Mouse (Mus musculus) embryonic facial prominence, embryonic 10.5 days (tissue): Measurements from ENCODE around the gene Sytl4. TPM values are rescaled to one million over a fixed set of nuclear protein-coding genes. Genes with fewer than 3 reads are reported as not detected.

Source experiments
- DNase-seq: peaks from one replicate; pipeline ENCODE4 v3.0.0-alpha.2; 2017; ENCODE audit warnings: low spot score
- H3K27ac ChIP-seq: fragments of 300-500 bp; sonication (generic); replicated peaks from 2 replicates; pipeline ENCODE4 v1.5.1; 2016; ENCODE audit warnings: mild to moderate bottlenecking
- H3K27me3 ChIP-seq: fragments of 300-500 bp; sonication (generic); replicated peaks from 2 replicates; pipeline ENCODE4 v1.6.1; 2016; ENCODE audit warnings: low read depth, mild to moderate bottlenecking; ENCODE audit not compliant: poor library complexity, severe bottlenecking
- H3K36me3 ChIP-seq: fragments of 300-500 bp; sonication (generic); replicated peaks from 2 replicates; pipeline ENCODE4 v1.6.1; 2016; ENCODE audit warnings: mild to moderate bottlenecking, moderate library complexity
- H3K4me1 ChIP-seq: fragments of 300-500 bp; sonication (generic); 2 replicates; pipeline ENCODE4 v1.6.1; 2016
- H3K4me3 ChIP-seq: fragments of 300-500 bp; sonication (generic); 2 replicates; pipeline ENCODE4 v1.5.1; 2016; ENCODE audit warnings: mild to moderate bottlenecking, moderate library complexity
- H3K9me3 ChIP-seq: fragments of 300-500 bp; sonication (generic); 2 replicates; pipeline ENCODE4 v1.6.1; 2016; ENCODE audit warnings: mild to moderate bottlenecking
- WGBS: fragments of 180-500 bp; shearing (Covaris S2); methylation state at CpG from one replicate; pipeline ENCODE4 v1.1.7; 2016; 5-methylcytosine and 5-hydroxymethylcytosine counted together
- polyA plus RNA-seq: library from polyadenylated mRNA; unstranded; fragments of >200 nt; fragmentation: Nextera tagmentation; extraction: Ambion mirVana; gene quantifications from 2 replicates; pipeline ENCODE4 v1.2.1, GENCODE M21; 2016

Sytl4 gene
- 1.6 and 1.7 TPM in 2 replicates for polyA plus RNA-seq

DNA sequence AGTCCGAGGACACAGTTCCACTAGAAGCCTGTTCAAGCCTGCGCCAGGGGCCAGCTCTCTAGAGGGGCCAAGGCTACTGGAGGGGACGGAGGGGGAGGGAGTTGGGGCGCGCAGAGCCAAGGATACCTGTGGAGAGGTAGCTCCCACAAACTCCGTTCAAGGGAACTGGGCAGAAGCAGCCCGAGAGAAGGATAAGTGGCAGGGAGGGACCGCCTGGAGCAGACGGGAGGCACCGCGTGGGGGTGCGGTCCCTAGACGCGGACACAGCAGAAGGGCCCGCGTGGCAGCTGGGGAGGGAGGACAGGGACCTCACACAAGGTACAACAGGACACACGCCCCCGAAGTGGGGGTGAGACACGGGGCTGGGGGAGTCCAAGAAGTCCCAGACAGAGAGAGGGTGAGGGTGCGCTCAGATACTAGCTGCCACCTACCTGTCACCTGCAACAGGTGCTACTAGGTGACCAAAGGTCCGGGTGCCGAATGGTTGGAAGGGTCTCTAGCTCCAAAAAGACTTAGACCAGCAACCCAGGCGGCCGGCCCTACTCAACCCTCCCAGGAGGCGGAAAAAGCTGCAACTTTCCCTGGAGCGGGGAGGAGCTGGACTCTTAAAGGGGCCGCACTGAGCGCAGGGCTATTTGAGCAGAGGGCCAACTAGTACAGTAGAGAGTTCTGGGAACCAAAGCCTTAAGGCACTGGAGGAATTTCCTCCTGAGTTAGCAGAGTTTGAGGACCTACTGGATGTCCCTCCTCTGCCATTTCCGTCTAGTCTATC, at the start of gene Sytl4:
Gene Sytl4 (minus strand): TSS at position 582 of the 772 bp plus-strand sequence.
- H3K9me3 ChIP-seq = no peaks in the 10 kb centered on the region
- H3K27me3 ChIP-seq = peaks cover 86% of the 10 kb centered on the region
- H3K27ac ChIP-seq = no peak within 1 kb of the TSS
- H3K4me3 ChIP-seq = peak within 1 kb of the TSS; percentile 59
- no peaks in the 10 kb centered on the region for H3K36me3 ChIP-seq
- 22% methylated on average over 29 of the region's 29 CpGs for WGBS
- no peaks in the 10 kb centered on the region for H3K4me1 ChIP-seq
- DNase-seq = peak; percentile 46

DNA sequence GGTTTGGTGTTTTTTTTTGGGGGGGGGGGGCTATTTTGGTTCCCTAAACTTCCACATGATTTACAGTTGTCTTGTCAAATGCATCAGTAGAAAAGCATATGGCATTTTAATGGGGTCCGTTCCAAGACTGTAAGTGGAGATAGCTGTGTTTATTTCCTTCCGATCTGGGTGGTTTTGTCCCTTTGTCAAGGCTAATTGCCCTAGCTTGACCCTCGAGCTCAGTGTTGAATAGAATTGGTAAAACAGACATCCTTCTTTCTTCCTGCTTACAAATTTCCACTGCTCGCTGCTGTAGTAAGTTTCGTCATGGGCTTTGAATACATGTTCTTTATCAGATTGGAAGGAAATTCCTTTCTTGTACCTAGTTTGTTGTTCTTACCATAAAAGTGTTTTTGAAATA, 39.1 kb upstream of the Sytl4 start:
- H3K36me3 ChIP-seq = no peaks in the 10 kb centered on the region
- WGBS = 51% methylated on average over 5 of the region's 5 CpGs
- DNase-seq = no peak

GRCm38 (mm10) chrX:134019005-134019404, 37.4 kb upstream of the Sytl4 start:
- no peaks in the 10 kb centered on the region for H3K9me3 ChIP-seq
- no peaks in the 10 kb centered on the region for H3K36me3 ChIP-seq
- no peak overlapping the region for H3K4me3 ChIP-seq
- no peak overlapping the region for H3K27ac ChIP-seq
- peaks cover 2% of the 10 kb centered on the region for H3K27me3 ChIP-seq
- DNase-seq = peak; percentile 67
- 21% methylated on average over 9 of the region's 9 CpGs for WGBS
- H3K4me1 ChIP-seq = no peaks in the 10 kb centered on the region

More for the DNA sequence above, 39.1 kb upstream of the Sytl4 start:
- peaks cover 6% of the 10 kb centered on the region; the same call in 1 of the 2 replicates for H3K27me3 ChIP-seq
- H3K9me3 ChIP-seq = no peaks in the 10 kb centered on the region
- H3K4me3 ChIP-seq = no peak overlapping the region
- H3K4me1 ChIP-seq = no peaks in the 10 kb centered on the region
- no peak overlapping the region for H3K27ac ChIP-seq

- 69% methylated on average over 3 of the region's 3 CpGs for WGBS
- no peak overlapping the region for H3K4me3 ChIP-seq
- H3K9me3 ChIP-seq = no peaks in the 10 kb centered on the region
- H3K36me3 ChIP-seq = no peaks in the 10 kb centered on the region
- no peaks in the 10 kb centered on the region for H3K4me1 ChIP-seq
- H3K27me3 ChIP-seq = peaks cover 68% of the 10 kb centered on the region
- no peak for DNase-seq
- H3K27ac ChIP-seq = no peak overlapping the region
Observed at GRCm38 (mm10) chrX:133995866-133996265, 14.3 kb upstream of the Sytl4 start.

- H3K27me3 ChIP-seq = peaks cover 56% of the 10 kb centered on the region
- H3K27ac ChIP-seq = no peak overlapping the region
- H3K9me3 ChIP-seq = no peaks in the 10 kb centered on the region
- WGBS = 81% methylated on average over 2 of the region's 2 CpGs
- DNase-seq = no peak
- H3K4me1 ChIP-seq = no peaks in the 10 kb centered on the region
- no peaks in the 10 kb centered on the region for H3K36me3 ChIP-seq
- H3K4me3 ChIP-seq = no peak overlapping the region
Observed at GRCm38 (mm10) chrX:133964615-133965014, 17.0 kb downstream of the Sytl4 start.

DNA sequence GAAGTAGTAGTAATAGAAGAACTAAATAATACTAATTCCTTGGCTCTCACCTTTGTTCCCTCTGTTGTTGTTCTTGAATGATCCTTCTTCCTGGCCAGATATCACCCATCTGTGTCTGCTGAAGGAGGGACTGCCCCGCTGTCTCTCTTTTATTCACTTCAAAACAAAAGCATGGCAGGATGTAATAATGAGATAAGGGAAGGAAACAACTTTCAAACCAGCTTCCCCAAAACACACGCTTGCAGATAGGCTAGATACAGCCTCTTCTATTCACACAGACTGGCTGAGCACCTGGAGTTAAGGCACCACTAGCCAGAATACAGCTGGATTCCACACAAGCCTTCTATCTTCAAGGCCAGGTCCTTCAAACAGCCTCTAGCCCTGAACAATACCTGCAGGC, 21.0 kb downstream of the Sytl4 start:
- Histone ChIP-seq H3K27me3 (peaks cover 57% of the 10 kb centered on the region), H3K4me1 (no peaks in the 10 kb centered on the region), H3K36me3 (no peaks in the 10 kb centered on the region), H3K27ac (no peak overlapping the region), H3K4me3 (no peak overlapping the region), H3K9me3 (no peaks in the 10 kb centered on the region)
- DNase-seq = no peak
- WGBS = 70% methylated on average over 2 of the region's 2 CpGs

- no peak overlapping the region for H3K27ac ChIP-seq
- no peaks in the 10 kb centered on the region for H3K36me3 ChIP-seq
- no peak for DNase-seq
- 79% methylated on average over 7 of the region's 7 CpGs for WGBS
- no peaks in the 10 kb centered on the region for H3K4me1 ChIP-seq
- H3K4me3 ChIP-seq = no peak overlapping the region
- no peaks in the 10 kb centered on the region for H3K9me3 ChIP-seq
- peaks cover 62% of the 10 kb centered on the region for H3K27me3 ChIP-seq
Observed at GRCm38 (mm10) chrX:133954661-133955060, 27.0 kb downstream of the Sytl4 start.

DNA sequence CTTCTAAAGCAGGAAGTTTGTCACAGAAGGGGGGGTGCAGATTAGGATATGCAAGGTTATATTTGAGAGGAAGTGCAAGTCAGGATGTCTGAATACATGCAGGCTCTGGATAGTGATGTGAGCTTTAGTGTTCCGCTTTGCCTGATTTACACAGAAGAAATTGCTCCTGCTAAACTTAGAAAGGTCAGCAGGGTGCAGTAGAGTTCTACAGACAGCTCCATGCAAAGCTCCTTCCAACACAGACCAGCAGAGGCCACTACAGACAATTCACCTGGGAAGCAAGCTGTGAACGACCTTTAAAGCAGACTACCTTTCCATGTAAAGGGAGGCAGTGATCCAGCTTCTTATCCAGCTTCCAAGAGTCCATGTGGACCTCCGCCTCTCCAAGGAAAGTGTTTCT, 34.2 kb downstream of the Sytl4 start:
- Histone ChIP-seq H3K27me3 (peaks cover 66% of the 10 kb centered on the region), H3K9me3 (no peaks in the 10 kb centered on the region), H3K27ac (no peak overlapping the region), H3K4me3 (no peak overlapping the region), H3K36me3 (no peaks in the 10 kb centered on the region), H3K4me1 (no peaks in the 10 kb centered on the region)
- peak; percentile 42 for DNase-seq
- WGBS = 36% methylated on average over 3 of the region's 3 CpGs

DNA sequence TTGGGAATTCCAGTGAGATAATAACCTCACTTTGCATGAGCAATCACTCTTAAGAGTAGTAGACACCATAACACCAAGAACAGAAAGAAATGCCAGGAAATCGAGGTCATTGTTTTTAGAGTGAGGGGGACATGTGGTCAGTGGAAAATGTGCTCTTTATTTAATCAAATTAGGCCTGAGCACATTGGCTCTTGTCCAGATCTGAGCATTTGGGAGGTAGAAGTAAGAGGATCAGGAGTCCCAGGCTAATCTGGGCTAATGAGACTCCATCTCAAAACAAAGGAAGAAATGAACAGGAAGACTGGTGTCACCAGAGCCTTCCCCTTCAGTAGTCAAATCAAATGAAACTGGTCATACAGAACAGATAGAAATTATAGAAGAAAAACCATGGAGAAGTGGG, 42.1 kb downstream of the Sytl4 start:
- Histone ChIP-seq H3K4me3 (no peak overlapping the region), H3K9me3 (no peaks in the 10 kb centered on the region), H3K27ac (no peak overlapping the region), H3K4me1 (no peaks in the 10 kb centered on the region), H3K27me3 (peaks cover 76% of the 10 kb centered on the region), H3K36me3 (no peaks in the 10 kb centered on the region)
- 57% methylated on average over 1 of the region's 1 CpGs for WGBS
- no peak for DNase-seq

DNA sequence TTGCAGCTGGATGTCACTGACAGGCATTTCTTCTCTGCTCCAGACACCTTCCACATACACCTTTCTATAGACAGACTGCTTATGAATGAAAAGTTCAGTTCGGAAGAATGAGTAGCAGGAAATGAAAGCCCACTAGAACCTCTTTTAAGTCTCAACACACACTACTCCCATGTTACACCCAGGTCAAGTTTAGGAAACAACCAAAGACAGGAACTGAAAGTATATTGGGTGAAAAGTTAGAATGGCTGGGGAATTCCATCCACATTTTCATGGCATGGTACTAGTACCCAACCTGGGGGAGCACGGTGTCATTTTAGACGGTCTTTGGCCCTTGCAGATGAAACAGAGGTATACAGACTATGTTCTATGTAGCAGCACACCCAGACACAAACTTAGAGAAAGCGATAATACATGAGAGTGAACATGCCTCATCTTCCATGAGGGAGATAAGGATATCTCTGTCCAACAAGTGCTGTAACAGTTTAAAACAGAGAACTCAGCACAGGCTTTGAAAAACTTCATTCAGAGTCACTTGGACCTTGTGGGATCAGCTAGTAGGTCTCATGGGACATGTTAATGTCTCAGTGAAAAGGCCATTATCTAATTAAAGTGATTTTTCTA, 44.9 kb downstream of the Sytl4 start:
- peaks cover 74% of the 10 kb centered on the region for H3K27me3 ChIP-seq
- DNase-seq = no peak
- 90% methylated on average over 4 of the region's 4 CpGs for WGBS
- H3K27ac ChIP-seq = no peak overlapping the region
- H3K36me3 ChIP-seq = no peaks in the 10 kb centered on the region
- H3K9me3 ChIP-seq = no peaks in the 10 kb centered on the region
- no peak overlapping the region for H3K4me3 ChIP-seq
- no peaks in the 10 kb centered on the region for H3K4me1 ChIP-seq

DNA sequence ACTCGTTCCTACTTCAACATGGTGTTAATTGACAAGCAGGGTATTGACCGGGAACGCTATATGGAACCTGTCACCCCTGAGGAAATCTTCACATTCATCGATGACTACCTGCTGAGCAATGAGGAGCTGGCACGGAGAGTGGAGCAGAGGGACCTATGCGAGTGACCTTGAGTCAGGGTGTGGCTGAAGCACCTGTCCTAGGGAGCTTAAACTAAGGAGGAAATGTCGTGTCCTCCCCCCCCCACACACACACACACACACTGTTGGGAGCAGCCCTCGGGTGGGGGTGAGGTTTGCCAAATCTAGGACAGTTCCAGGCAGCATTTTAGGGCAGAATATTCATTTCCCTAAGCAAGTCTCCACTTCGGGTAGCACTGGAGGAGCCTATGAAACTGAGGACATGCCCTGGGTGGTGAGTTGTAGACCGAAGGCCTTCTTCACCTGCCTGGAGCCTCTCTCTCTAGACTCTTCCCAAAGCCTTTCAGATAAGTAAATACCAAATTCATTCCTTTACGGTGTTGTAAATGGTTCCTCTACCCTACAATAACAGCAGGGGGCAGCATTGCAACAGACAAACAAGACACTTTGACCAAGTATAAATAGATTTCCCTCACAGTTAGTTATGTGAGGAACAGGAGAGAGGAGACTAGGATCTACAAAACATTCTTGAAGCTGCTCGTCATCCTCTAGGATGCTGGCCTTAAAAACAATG, 50.2 kb downstream of the Sytl4 start:
- H3K4me3 ChIP-seq = no peak overlapping the region
- 66% methylated on average over 12 of the region's 12 CpGs for WGBS
- no peaks in the 10 kb centered on the region for H3K9me3 ChIP-seq
- no peaks in the 10 kb centered on the region for H3K4me1 ChIP-seq
- no peak overlapping the region for H3K27ac ChIP-seq
- H3K36me3 ChIP-seq = no peaks in the 10 kb centered on the region
- DNase-seq = peak; percentile 10
- peaks cover 75% of the 10 kb centered on the region for H3K27me3 ChIP-seq

DNA sequence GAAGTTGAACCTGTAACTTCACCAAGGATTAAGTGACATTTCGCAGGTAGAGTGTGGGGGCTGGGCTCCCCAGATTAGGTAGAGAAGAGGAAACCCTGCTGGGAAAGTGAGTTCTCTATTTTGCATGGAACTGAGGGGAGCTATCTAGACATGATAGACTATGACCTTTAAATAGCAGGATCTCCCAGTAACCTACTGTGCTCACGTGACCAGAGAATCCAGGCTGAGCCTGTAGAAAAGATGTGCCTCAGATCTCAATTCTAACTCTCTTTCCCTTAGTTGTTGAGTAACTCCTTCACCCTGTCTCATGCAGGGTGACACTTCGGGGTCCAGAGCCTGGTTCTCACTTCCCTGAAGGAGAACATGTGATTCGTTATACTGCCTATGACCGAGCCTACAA, 54.9 kb downstream of the Sytl4 start:
- peaks cover 66% of the 10 kb centered on the region for H3K27me3 ChIP-seq
- no peaks in the 10 kb centered on the region for H3K4me1 ChIP-seq
- H3K36me3 ChIP-seq = no peaks in the 10 kb centered on the region
- no peak overlapping the region for H3K4me3 ChIP-seq
- WGBS = 78% methylated on average over 5 of the region's 5 CpGs
- H3K27ac ChIP-seq = no peak overlapping the region
- H3K9me3 ChIP-seq = no peaks in the 10 kb centered on the region
- DNase-seq = no peak
